In genomic region chr13:110852996-110853727, GRCm38 (mm10) we compare ENCODE assay signal across 19 mouse cellular contexts.
A peak's percentile ranks its signal among the peaks of the same experiment; 100 is the strongest.
DNase-seq lines count a peak whose midpoint lies in the region; ATAC-seq lines count a peak whose summit lies in the region.
"Had no signal": no experiment of that assay in that cellular context is flagged by ENCODE, and none has a peak within 500 bp of the region (broad histone marks: within the 10 kb centered on the region; RNA-seq: fewer than 3 reads in every experiment).

No protein-coding gene starts in this region.

- peak overlapping the region; percentile 64 for H3K27ac ChIP-seq in limb, embryonic 12.5 days
- H3K27ac ChIP-seq in limb, embryonic 10.5 days = no peak overlapping the region
- H3K27ac ChIP-seq in embryonic facial prominence, embryonic 13.5 days = peak overlapping the region; percentile 80
- H3K27ac ChIP-seq in stomach, embryonic 15.5 days = no peak overlapping the region
- H3K27ac ChIP-seq: forebrain, embryonic 10.5 days; hindbrain, embryonic 13.5 days; liver, embryonic 13.5 days; neural tube, embryonic 12.5 days had no signal

- H3K4me1 ChIP-seq in limb, embryonic 12.5 days (replicated peaks) = peaks cover 9% of the 10 kb centered on the region
- H3K4me1 ChIP-seq in limb, embryonic 10.5 days = 0 out of 2 replicates have a peak, but pooled peaks cover 4% of the 10 kb centered on the region
- H3K4me1 ChIP-seq in embryonic facial prominence, embryonic 13.5 days = peaks cover 14% of the 10 kb centered on the region
- peaks cover 4% of the 10 kb centered on the region for H3K4me1 ChIP-seq in stomach, embryonic 15.5 days
- H3K4me1 ChIP-seq: forebrain, embryonic 10.5 days; hindbrain, embryonic 13.5 days; liver, embryonic 13.5 days; megakaryocyte, embryonic 14.5 days; neural tube, embryonic 12.5 days had no signal

- no peak overlapping the region for H3K9ac ChIP-seq in limb, embryonic 12.5 days (replicated peaks)
- H3K9ac ChIP-seq in embryonic facial prominence, embryonic 13.5 days = no peak overlapping the region
- H3K9ac ChIP-seq in stomach, embryonic 15.5 days = no peak overlapping the region
- H3K9ac ChIP-seq: hindbrain, embryonic 13.5 days; liver, embryonic 13.5 days; neural tube, embryonic 12.5 days had no signal

- 32% methylated on average over 2 of the region's 2 CpGs for WGBS in limb, embryonic 12.5 days
- WGBS in limb, embryonic 10.5 days = 73% methylated on average over 2 of the region's 2 CpGs
- 19% methylated on average over 2 of the region's 2 CpGs for WGBS in embryonic facial prominence, embryonic 13.5 days
- 34% methylated on average over 2 of the region's 2 CpGs for WGBS in stomach, embryonic 15.5 days

- H3K9me3 ChIP-seq in limb, embryonic 12.5 days = no peaks in the 10 kb centered on the region
- no peaks in the 10 kb centered on the region for H3K9me3 ChIP-seq in limb, embryonic 10.5 days (replicated peaks)
- no peaks in the 10 kb centered on the region for H3K9me3 ChIP-seq in embryonic facial prominence, embryonic 13.5 days
- H3K9me3 ChIP-seq in stomach, embryonic 15.5 days = no peaks in the 10 kb centered on the region
- H3K9me3 ChIP-seq: forebrain, embryonic 10.5 days; hindbrain, embryonic 13.5 days; liver, embryonic 13.5 days; megakaryocyte, embryonic 14.5 days; neural tube, embryonic 12.5 days had no signal

- ATAC-seq in limb, embryonic 12.5 days (ENCODE audit: insufficient number of reproducible peaks, insufficient read depth, low FRiP score, low TSS enrichment, low read depth) = peak; percentile 59; the same call in 1 of the 2 replicates
- peak; percentile 79 for ATAC-seq in embryonic facial prominence, embryonic 13.5 days (ENCODE audit: insufficient number of reproducible peaks, insufficient read depth, low FRiP score, low TSS enrichment, low read depth)
- peak; percentile 71; the same call in 1 of the 2 replicates for ATAC-seq in stomach, embryonic 15.5 days (ENCODE audit: insufficient read depth, low FRiP score, low read depth)
- no peak for ATAC-seq in cerebellum, adult (ENCODE audit: insufficient number of reproducible peaks, low FRiP score, low TSS enrichment)

- no peaks in the 10 kb centered on the region for H3K27me3 ChIP-seq in limb, embryonic 12.5 days
- no peaks in the 10 kb centered on the region for H3K27me3 ChIP-seq in limb, embryonic 10.5 days (ENCODE audit: low read depth, poor library complexity, severe bottlenecking)
- H3K27me3 ChIP-seq in embryonic facial prominence, embryonic 13.5 days = 0 out of 2 replicates have a peak, but pooled peaks cover 3% of the 10 kb centered on the region
- no peaks in the 10 kb centered on the region for H3K27me3 ChIP-seq in stomach, embryonic 15.5 days (replicated peaks)
- H3K27me3 ChIP-seq: hindbrain, embryonic 13.5 days; liver, embryonic 13.5 days; megakaryocyte, embryonic 14.5 days; neural tube, embryonic 12.5 days had no signal

- H3K4me3 ChIP-seq in limb, embryonic 12.5 days (replicated peaks) = no peak overlapping the region
- H3K4me3 ChIP-seq in limb, embryonic 10.5 days = no peak overlapping the region
- H3K4me3 ChIP-seq in embryonic facial prominence, embryonic 13.5 days = no peak overlapping the region
- no peak overlapping the region for H3K4me3 ChIP-seq in stomach, embryonic 15.5 days (replicated peaks)
- H3K4me3 ChIP-seq: forebrain, embryonic 10.5 days; hindbrain, embryonic 13.5 days; liver, embryonic 13.5 days; megakaryocyte, embryonic 14.5 days; neural tube, embryonic 12.5 days had no signal

- H3K36me3 ChIP-seq in limb, embryonic 12.5 days = no peaks in the 10 kb centered on the region
- no peaks in the 10 kb centered on the region for H3K36me3 ChIP-seq in limb, embryonic 10.5 days
- no peaks in the 10 kb centered on the region for H3K36me3 ChIP-seq in embryonic facial prominence, embryonic 13.5 days
- no peaks in the 10 kb centered on the region for H3K36me3 ChIP-seq in stomach, embryonic 15.5 days
- H3K36me3 ChIP-seq: forebrain, embryonic 10.5 days; hindbrain, embryonic 13.5 days; liver, embryonic 13.5 days; neural tube, embryonic 12.5 days had no signal

- DNase-seq in limb, embryonic 10.5 days (ENCODE audit: low spot score) = no peak
- peak; percentile 48 for DNase-seq in forelimb bud, embryonic 11.5 days (ENCODE audit: low read depth, low spot score)
- no peak for DNase-seq in adrenal gland, postnatal 4 days (ENCODE audit: low spot score in 2 of 2)
- DNase-seq: cerebellum, adult 11 months; cerebellum, postnatal 25 days; gastrocnemius, postnatal 36 days; heart, postnatal 14 days; kidney, postnatal 25 days; liver, embryonic 13.5 days; lung, postnatal 14 days had no signal

- H3K4me2 ChIP-seq in limb, embryonic 12.5 days = no peak overlapping the region
- no peak overlapping the region for H3K4me2 ChIP-seq in embryonic facial prominence, embryonic 13.5 days
- H3K4me2 ChIP-seq in stomach, embryonic 15.5 days = no peak overlapping the region
- H3K4me2 ChIP-seq: heart, embryonic 11.5 days; hindbrain, embryonic 13.5 days; liver, embryonic 13.5 days; neural tube, embryonic 12.5 days had no signal

Comparison
In these comparisons a context has a peak if more than half of its experiments do, and no peak if none do; other contexts are left out.
1. H3K27ac ChIP-seq: peak in limb, embryonic 12.5 days (single experiment) and embryonic facial prominence, embryonic 13.5 days (single experiment); none in limb, embryonic 10.5 days (single experiment) and stomach, embryonic 15.5 days (single experiment).